Mouse (Mus musculus): ENCODE measurements around the gene Fras1. TPM values are rescaled to one million over a fixed set of nuclear protein-coding genes. Genes with fewer than 3 reads are reported as not detected.

Fras1 gene
- total and polyA plus RNA-seq, 3 experiments = not detected

DNA sequence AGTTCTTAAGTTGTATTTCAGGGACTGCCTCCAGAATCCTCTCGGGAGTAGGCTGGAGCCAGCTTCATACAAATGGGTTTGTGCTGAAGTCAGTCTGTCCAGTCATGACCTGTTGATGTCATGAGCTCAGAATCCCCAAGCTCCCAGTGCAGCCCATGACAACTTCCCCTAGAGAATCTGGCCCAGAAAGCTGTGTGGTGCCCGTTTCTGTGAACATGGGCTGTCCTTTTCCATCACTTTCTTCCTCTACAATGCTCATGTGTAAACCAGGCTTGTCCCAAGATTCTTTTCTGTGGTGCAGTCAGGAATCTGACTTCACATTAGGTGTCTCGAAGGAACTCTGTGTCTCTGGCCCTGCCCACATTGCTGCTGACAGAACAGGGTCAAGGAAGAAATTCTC is 429.3 kb downstream of the Fras1 start:
- Histone ChIP-seq H3K27me3 (ENCODE audit: control insufficient read depth in 1 of 2, insufficient read depth in 2 of 2, low read length in 2 of 2) (no peaks in the 10 kb centered on the region), H3K9ac (ENCODE audit: control insufficient read depth, low read depth, low read length, poor library complexity, severe bottlenecking) (no peak overlapping the region), H3K4me1 (ENCODE audit: control insufficient read depth in 1 of 2, insufficient read depth in 2 of 2, low read length in 2 of 2) (no peaks in the 10 kb centered on the region), H3K36me3 (ENCODE audit: control insufficient read depth in 1 of 2, insufficient read depth in 2 of 2, low read length in 2 of 2) (no peaks in the 10 kb centered on the region), H3K9me3 (replicated peaks; ENCODE audit: insufficient read depth, low read length) (no peaks in the 10 kb centered on the region), H3K27ac (ENCODE audit: control insufficient read depth, low read depth, low read length) (no peak overlapping the region), H3K79me2 (ENCODE audit: control insufficient read depth, insufficient read depth, low read length, poor library complexity) (no peaks in the 10 kb centered on the region), H3K4me3 (ENCODE audit: control insufficient read depth in 1 of 2, insufficient read depth in 1 of 2, low read depth in 2 of 2, low read length in 2 of 2) (no peak overlapping the region)
- DNase-seq (ENCODE audit: low read depth, low spot score) = no peak
- TF ChIP-seq CHD2 (IDR thresholded peaks at IDR 0.05; ENCODE audit: low read length) (no peak), ZMIZ1 (IDR thresholded peaks at IDR 0.05; ENCODE audit: low read depth, low read length) (no peak), BHLHE40 (IDR thresholded peaks at IDR 0.05; ENCODE audit: borderline replicate concordance, low read depth, low read length) (no peak), ZNF384 (IDR thresholded peaks at IDR 0.05; ENCODE audit: low read depth, low read length) (no peak), SIN3A (IDR thresholded peaks at IDR 0.05; ENCODE audit: low read length) (no peak), CHD1 (IDR thresholded peaks at IDR 0.05; ENCODE audit: low read depth, low read length) (no peak), MYB (IDR thresholded peaks at IDR 0.05; ENCODE audit: low read depth, low read length) (no peak), ZC3H11A (IDR thresholded peaks at IDR 0.05; ENCODE audit: low read depth, low read length) (no peak), EP300 (IDR thresholded peaks at IDR 0.05; ENCODE audit: low read depth in 1 of 2, low read length in 2 of 2) (no peak), RAD21 (IDR thresholded peaks at IDR 0.05; ENCODE audit: low read depth, low read length) (no peak), NRF1 (IDR thresholded peaks at IDR 0.05; ENCODE audit: insufficient read depth, low read depth, low read length, poor library complexity, severe bottlenecking) (no peak), USF2 (IDR thresholded peaks at IDR 0.05; ENCODE audit: borderline replicate concordance in 1 of 2, insufficient read depth in 1 of 2, low read depth in 1 of 2, low read length in 2 of 2) (no peak), KAT2A (conservative IDR thresholded peaks at IDR 0.05; ENCODE audit: low read depth, low read length) (no peak), TCF12 (IDR thresholded peaks at IDR 0.05; ENCODE audit: low read depth, low read length) (no peak), TAL1 (IDR thresholded peaks at IDR 0.05; ENCODE audit: low read length) (no peak), POLR2AphosphoS5 (IDR thresholded peaks at IDR 0.05; ENCODE audit: borderline replicate concordance, low read depth, low read length) (no peak)

DNA sequence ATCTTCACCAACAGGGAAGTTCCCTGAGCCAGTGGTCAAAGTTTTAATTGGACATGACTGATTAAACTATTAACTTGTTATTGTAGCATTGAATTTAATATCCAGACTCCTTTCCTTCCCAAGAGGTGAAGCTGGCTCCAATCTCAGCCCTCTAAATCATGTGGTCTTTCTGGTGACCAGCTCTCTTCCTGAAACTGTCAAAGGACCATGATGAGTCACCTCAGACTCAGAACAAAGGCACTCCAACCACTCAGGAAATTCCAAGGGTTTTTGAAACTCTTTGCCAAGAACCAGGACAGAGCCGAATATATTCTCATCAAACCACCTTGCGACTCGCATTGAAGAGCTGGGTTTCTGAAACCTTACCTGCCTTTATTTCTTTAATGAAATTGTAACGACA is 430.5 kb downstream of the Fras1 start:
- H3K27ac ChIP-seq (ENCODE audit: control insufficient read depth, low read depth, low read length) = no peak overlapping the region
- H3K79me2 ChIP-seq (ENCODE audit: control insufficient read depth, insufficient read depth, low read length, poor library complexity) = no peaks in the 10 kb centered on the region
- no peak overlapping the region for H3K4me3 ChIP-seq (ENCODE audit: control insufficient read depth in 1 of 2, insufficient read depth in 1 of 2, low read depth in 2 of 2, low read length in 2 of 2)
- no peaks in the 10 kb centered on the region for H3K36me3 ChIP-seq (ENCODE audit: control insufficient read depth in 1 of 2, insufficient read depth in 2 of 2, low read length in 2 of 2)
- TF ChIP-seq E2F4 (IDR thresholded peaks at IDR 0.05; ENCODE audit: borderline replicate concordance, low read depth, low read length) = no peak
- no peak for TF ChIP-seq SMC3 (IDR thresholded peaks at IDR 0.05; ENCODE audit: low read depth, low read length)
- TF ChIP-seq MYB (IDR thresholded peaks at IDR 0.05; ENCODE audit: low read depth, low read length) = no peak
- TF ChIP-seq MXI1 (IDR thresholded peaks at IDR 0.05; ENCODE audit: low read depth, low read length) = no peak
- TF ChIP-seq USF1 (IDR thresholded peaks at IDR 0.05; ENCODE audit: low read depth, low read length) = no peak
- H3K9ac ChIP-seq (ENCODE audit: control insufficient read depth, low read depth, low read length, poor library complexity, severe bottlenecking) = no peak overlapping the region
- no peaks in the 10 kb centered on the region for H3K4me1 ChIP-seq (ENCODE audit: control insufficient read depth in 1 of 2, insufficient read depth in 2 of 2, low read length in 2 of 2)
- no peak for DNase-seq (ENCODE audit: low read depth, low spot score)
- no peaks in the 10 kb centered on the region for H3K9me3 ChIP-seq (replicated peaks; ENCODE audit: insufficient read depth, low read length)
- no peaks in the 10 kb centered on the region for H3K27me3 ChIP-seq (ENCODE audit: control insufficient read depth in 1 of 2, insufficient read depth in 2 of 2, low read length in 2 of 2)

Measured in MEL (cell line).